Mouse (Mus musculus) neutrophil, adult 65 days (primary cell): ENCODE data around the gene Gfap. TPM values are rescaled to one million over a fixed set of nuclear protein-coding genes. Genes with fewer than 3 reads are reported as not detected.

Experiments
- total RNA-seq: library from RNA; stranded (reverse); gene quantifications from 2 replicates; pipeline ENCODE4 v1.2.4, GENCODE M21; 2023

Gfap gene
- 1.9 TPM in 1 of 2 replicates, not detected in the other for total RNA-seq

GRCm38 (mm10) chr11:102900763-102901162 is at the start of gene Gfap:
Gene Gfap (minus strand): TSS chr11:102900912.

GRCm38 (mm10) chr11:102946265-102946991 is 45.7 kb upstream of the Gfap start, which contains the start of gene C1ql1:
Gene C1ql1 (minus strand): TSS chr11:102946688.

DNA sequence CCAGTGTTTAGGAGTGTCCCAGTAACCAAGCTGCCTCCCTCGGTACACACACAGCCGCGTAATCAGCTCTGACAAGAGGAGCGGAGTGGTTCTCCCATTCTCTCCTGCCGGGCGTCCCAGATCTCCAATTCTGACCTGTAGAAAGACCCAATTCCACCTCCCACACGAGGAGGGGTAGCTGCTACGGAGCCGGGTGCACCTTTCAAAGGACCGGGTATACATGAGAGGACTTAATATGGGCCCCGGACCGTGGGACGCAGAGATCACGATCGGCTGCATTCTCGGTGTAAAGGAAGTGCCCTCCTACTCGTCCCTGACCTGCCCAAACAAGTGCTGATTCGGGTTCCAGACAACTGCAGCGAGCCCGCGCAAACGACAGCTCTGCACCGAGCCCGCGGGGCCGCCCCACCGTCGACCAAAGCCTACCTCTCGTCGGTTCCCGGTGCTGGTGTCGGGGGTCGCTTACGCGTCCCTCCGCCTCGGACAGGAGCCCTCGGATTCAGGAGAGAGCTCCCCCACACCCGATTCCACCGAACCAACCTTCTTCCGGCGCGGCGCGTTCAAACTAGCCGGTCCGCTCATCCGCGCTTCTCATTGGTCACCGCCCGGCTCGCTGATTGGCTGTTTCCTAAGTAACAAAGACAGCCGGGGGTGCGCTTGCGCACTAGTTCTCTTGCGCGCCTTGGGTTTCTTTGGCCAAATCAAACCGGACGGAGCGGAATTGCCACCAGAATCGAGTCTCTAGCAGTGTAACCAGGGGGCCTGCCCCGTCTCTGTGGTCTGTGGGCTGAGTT is 24.0 kb upstream of the Gfap start, which contains the start of gene Kif18b:
TSS of gene Kif18b (minus strand) at position 568 of the 794 bp plus-strand sequence.

DNA sequence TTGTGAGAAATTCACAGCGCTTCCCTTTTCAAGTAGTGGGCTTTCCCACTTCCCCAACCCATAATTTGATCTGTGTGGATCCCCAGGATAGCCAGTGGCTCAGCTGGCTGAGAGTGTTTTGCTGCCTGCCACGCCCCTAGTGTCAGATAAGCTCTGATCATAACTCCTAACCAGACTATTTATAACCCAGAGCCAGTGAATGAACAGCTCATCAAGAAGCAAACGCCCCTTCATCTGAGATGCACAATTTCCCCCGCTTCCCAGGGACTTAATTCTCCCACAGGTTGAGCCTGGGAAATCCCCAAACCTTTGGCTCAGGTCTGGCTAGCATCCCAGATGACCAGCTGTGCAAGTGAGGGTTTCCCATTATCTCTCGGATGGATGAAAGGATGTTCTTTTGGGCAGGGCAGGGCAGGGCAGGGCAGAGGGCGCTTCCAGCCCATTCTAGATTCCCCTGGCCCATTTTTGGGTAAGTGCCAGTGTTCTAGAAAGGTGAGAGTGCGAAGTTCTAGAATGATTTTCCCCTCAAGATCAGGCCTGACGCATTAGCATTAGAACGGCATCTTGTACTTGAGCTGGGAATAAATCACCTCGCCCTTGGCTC is 16.0 kb downstream of the Gfap start, which contains the start of gene Fam187a:
TSS of gene Fam187a (plus strand) at position 554 of the 604 bp plus-strand sequence.

DNA sequence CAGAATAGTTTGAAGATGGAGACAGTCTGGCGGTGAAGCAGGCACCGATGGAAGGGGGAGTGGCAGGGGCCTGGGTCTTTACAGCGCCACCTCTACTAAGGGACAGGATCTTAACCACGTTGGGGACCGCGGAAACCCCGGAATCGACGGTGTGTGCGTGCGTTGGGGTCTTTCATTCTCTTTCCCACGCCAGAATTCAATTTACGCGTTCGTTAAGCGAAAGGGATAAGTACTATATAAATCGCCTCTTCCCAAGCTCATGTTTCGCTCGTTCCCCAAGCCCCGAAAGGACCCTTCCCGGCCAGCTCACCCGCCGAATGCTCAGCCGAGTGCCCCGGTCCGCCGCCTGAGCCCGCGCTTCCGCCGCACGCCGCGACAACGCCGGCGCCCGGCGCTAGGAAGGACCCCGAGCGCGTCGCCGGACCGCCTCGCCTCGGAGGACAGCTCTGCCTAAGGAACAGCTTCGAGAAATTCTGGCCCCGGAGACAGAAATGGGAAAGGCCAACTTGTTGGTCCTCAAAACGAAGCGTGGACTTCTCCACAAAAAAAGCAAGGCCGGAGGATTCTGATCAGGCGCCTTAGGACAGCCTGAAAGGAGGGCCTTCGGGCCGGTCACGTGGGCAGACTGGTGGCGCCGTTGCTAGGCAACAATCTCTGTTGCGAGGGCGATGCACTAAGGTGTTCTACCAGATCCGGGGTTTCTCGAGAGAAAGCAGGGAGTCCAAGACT is 20.0 kb downstream of the Gfap start, which contains the start of the genes Eftud2 and Ccdc103:
TSS of gene Eftud2 (minus strand) at position 401 of the 729 bp plus-strand sequence.
TSS of gene Ccdc103 (plus strand) at position 620 of the 729 bp plus-strand sequence.

Other genes starting within 250 kb of the Gfap start
- gene Meioc, start 237.2 kb downstream of the Gfap start, total RNA-seq = not detected in 2 replicates
- 9.4 and 13.0 TPM in 2 replicates for gene Ccdc43, start 203.1 kb downstream of the Gfap start, total RNA-seq
- 0.45 and 1.1 TPM in 2 replicates for gene Adam11, start 139.5 kb downstream of the Gfap start, total RNA-seq
- gene Gjc1, start 81.2 kb downstream of the Gfap start, total RNA-seq = not detected in 2 replicates
- not detected in 2 replicates for gene Higd1b, start 65.1 kb downstream of the Gfap start, total RNA-seq
- 55.5 and 65.6 TPM in 2 replicates for gene Eftud2, start 19.9 kb downstream of the Gfap start, total RNA-seq
- not detected in 2 replicates for gene Ccdc103, start 19.7 kb downstream of the Gfap start, total RNA-seq
- gene Fam187a, start 15.7 kb downstream of the Gfap start, total RNA-seq = not detected in 2 replicates
- 28.4 and 29.3 TPM in 2 replicates for gene Kif18b, start 24.2 kb upstream of the Gfap start, total RNA-seq
- gene C1ql1, start 45.8 kb upstream of the Gfap start, total RNA-seq = not detected in 2 replicates
- gene Nmt1, start 127.3 kb upstream of the Gfap start, total RNA-seq = 55.1 and 65.6 TPM in 2 replicates
- gene Dcakd, start 127.4 kb upstream of the Gfap start, total RNA-seq = 18.7 and 19.1 TPM in 2 replicates
- not detected in 2 replicates for gene Plcd3, start 200.7 kb upstream of the Gfap start, total RNA-seq
- gene Acbd4, start 200.8 kb upstream of the Gfap start, total RNA-seq = 16.4 and 20.0 TPM in 2 replicates
- 53.1 and 61.2 TPM in 2 replicates for gene Hexim1, start 215.3 kb upstream of the Gfap start, total RNA-seq
- gene Hexim2, start 231.5 kb upstream of the Gfap start, total RNA-seq = 1.5 and 1.7 TPM in 2 replicates